Mouse (Mus musculus): ENCODE measurements around the gene Meaf6.

GRCm38 (mm10) chr4:125160320-125160950, 75.5 kb downstream of the Meaf6 start:
- TF ChIP-seq GATA1 (IDR thresholded peaks at IDR 0.05; ENCODE audit: borderline replicate concordance, low read length) (no peak), CTCF (IDR thresholded peaks at IDR 0.05; ENCODE audit: low read depth, low read length) (no peak)
